Mouse (Mus musculus): ENCODE measurements at regions not wholly inside any gene's neighbourhood (a gene's known extent, or its start where the extent isn't known, plus 50 kb on each side); places are given as distances from the start of the nearest gene placed in this dataset.
A peak's percentile ranks its signal among the peaks of the same experiment; 100 is the strongest.
"Not testable (repeated sequence)": the region's sequence is repeated elsewhere in the genome, so short reads cannot be mapped to it uniquely, and the experiment has no call there.

DNA sequence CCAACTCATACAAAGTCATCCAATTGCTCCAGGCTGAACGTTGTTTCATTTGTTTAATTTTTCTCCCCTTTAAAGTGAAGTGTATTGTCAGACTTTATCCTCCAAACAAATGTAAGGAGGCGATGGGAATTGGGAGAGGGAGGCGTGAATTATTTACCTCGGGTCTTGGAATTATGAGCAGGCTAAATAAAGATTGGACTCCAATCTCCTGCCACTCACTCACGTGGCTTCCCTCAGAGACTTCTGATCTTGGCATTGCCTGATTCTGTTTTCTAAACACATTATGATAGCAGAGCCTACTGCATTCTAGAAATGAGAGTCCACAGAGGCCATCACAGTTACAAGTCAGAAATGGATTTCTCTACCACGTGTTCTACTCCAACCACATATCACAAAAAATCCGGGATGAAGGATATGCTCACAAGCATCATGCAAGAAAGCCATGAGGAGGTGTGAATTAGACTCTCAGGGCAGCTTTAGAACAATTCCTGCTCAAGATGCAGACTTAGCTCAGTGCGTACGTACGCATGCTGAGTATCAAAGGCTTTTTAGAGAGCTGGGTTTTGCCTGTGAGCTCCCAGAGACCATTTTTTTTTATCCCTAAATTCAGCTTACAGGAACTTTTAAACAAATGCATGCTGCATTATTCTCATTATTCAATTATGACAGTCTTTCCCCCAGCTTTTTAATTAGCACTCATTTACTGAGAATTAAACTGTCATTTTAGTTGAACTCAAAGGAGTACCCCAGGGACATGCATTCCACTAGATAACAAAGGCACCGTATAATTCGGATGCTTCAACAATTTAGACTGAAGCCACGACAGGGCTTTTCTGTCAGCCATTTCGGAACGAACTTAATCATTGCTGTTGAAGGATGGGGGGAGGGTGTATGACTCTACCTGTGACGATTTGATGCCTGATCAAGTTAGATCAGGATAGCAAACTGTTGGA is 269.2 kb upstream of the Ubash3b start:
- no peak for ATAC-seq (replicated peaks; ENCODE audit: low FRiP score)
- H3K9ac ChIP-seq: no peak overlapping the region
- H3K27ac ChIP-seq: no peak overlapping the region
- no peak overlapping the region for H3K4me2 ChIP-seq
- no peaks in the 10 kb centered on the region for H3K9me3 ChIP-seq (replicated peaks)
- H3K27me3 ChIP-seq: no peaks in the 10 kb centered on the region
- no peak overlapping the region for H3K4me3 ChIP-seq (replicated peaks)
- H3K36me3 ChIP-seq: no peaks in the 10 kb centered on the region
- no peaks in the 10 kb centered on the region for H3K4me1 ChIP-seq
- 82% methylated on average over 16 of the region's 16 CpGs for WGBS

DNA sequence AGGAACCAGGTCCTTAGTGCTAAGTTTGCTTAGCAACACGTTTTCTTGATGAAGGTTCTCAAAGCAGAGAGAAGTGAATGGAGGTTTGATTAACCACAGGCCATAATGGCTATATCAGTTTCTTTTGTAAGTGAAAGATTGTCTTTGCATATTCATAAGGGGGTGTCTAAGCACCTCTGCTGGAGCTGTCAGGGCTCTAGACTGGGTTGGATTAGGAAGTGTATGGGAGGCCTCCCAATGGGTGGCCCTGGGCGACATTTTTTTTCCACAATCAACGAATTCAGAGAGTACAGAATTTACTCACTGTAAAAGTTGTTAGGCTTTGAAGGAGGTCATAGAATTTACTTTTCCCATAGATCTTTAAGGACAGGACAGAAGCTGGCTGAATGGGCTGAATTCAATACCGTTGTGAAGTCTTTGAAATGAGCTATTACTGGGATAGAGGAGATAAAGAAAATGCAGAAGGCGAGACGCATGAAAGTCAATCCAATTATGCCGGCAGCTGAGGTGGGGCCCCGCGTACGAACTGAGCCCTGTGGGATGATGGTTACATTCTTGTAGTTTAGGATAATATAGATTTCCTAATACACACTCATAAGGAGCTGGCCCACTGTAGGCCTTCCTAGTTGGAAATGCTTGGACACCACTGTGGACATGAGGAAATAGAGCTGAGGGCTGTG is 268.4 kb upstream of the Ubash3b start:
- 82% methylated on average over 10 of the region's 10 CpGs for WGBS
- ATAC-seq (replicated peaks; ENCODE audit: low FRiP score): no peak
- Histone ChIP-seq H3K4me2 (no peak overlapping the region), H3K36me3 (no peaks in the 10 kb centered on the region), H3K9me3 (replicated peaks) (no peaks in the 10 kb centered on the region), H3K27me3 (no peaks in the 10 kb centered on the region), H3K4me3 (replicated peaks) (no peak overlapping the region), H3K9ac (no peak overlapping the region), H3K27ac (no peak overlapping the region), H3K4me1 (no peaks in the 10 kb centered on the region)

GRCm38 (mm10) chr9:41429236-41429635 is 267.7 kb upstream of the Ubash3b start:
- Histone ChIP-seq H3K36me3 (no peaks in the 10 kb centered on the region), H3K27ac (no peak overlapping the region), H3K4me1 (no peaks in the 10 kb centered on the region), H3K4me3 (replicated peaks) (no peak overlapping the region), H3K27me3 (no peaks in the 10 kb centered on the region), H3K9me3 (replicated peaks) (no peaks in the 10 kb centered on the region), H3K4me2 (no peak overlapping the region), H3K9ac (no peak overlapping the region)
- no peak for ATAC-seq (replicated peaks; ENCODE audit: low FRiP score)
- WGBS: 85% methylated on average over 4 of the region's 4 CpGs

- no peaks in the 10 kb centered on the region for H3K4me1 ChIP-seq
- H3K27ac ChIP-seq: no peak overlapping the region
- H3K9ac ChIP-seq: no peak overlapping the region
- no peaks in the 10 kb centered on the region for H3K9me3 ChIP-seq (replicated peaks)
- no peaks in the 10 kb centered on the region for H3K36me3 ChIP-seq
- H3K4me2 ChIP-seq: no peak overlapping the region
- no peak for ATAC-seq (replicated peaks; ENCODE audit: low FRiP score)
- H3K27me3 ChIP-seq: no peaks in the 10 kb centered on the region
- no peak overlapping the region for H3K4me3 ChIP-seq (replicated peaks)
- 89% methylated on average over 7 of the region's 7 CpGs for WGBS
Measured at GRCm38 (mm10) chr9:41426698-41427097, 265.2 kb upstream of the Ubash3b start.

DNA sequence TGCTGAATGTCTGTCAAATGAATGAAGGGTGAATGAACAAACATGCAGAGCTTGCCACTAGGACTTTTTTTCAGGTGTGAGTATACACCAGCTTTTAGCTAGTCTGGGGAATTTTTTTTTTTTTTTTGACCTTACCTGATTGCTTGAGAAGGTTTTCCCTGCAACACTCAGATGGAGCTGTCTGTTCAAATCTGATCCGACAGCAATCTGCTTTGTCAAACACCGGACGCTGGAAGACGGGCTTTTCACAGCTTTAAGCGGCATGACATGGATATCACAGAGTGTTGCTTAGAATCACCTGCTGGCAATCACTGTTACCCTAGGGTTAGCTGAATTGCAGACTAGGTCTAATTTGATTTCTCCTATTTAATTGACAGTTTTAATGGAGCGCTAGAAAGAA is 263.7 kb upstream of the Ubash3b start:
- H3K4me3 ChIP-seq (replicated peaks): no peak overlapping the region
- H3K9ac ChIP-seq: no peak overlapping the region
- H3K27ac ChIP-seq: no peak overlapping the region
- no peaks in the 10 kb centered on the region for H3K36me3 ChIP-seq
- ATAC-seq (replicated peaks; ENCODE audit: low FRiP score): no peak
- WGBS: 92% methylated on average over 6 of the region's 6 CpGs
- H3K4me1 ChIP-seq: no peaks in the 10 kb centered on the region
- H3K4me2 ChIP-seq: no peak overlapping the region
- no peaks in the 10 kb centered on the region for H3K27me3 ChIP-seq
- H3K9me3 ChIP-seq (replicated peaks): no peaks in the 10 kb centered on the region

DNA sequence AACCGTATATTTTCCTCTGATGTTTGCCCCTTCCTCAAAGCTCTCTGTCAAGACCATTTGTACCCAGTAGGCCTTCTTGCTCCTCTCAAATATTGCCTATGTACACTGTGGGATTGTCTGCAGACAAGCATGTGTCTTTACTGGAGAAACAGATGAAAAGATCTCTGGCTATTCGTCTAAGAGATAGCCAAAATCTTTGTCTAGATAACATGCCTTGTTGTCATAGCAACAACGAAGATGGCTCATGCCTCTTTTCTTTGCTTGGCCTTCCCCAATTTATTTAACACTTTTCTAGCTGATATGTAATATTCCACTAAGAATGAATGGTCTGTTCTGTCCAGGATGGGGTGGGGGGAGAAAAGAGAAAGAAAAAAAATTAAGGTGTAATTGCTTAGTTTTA is 252.3 kb upstream of the Ubash3b start:
- H3K9me3 ChIP-seq (replicated peaks): no peaks in the 10 kb centered on the region
- no peaks in the 10 kb centered on the region for H3K27me3 ChIP-seq
- no peaks in the 10 kb centered on the region for H3K36me3 ChIP-seq
- no peak overlapping the region for H3K4me2 ChIP-seq
- H3K27ac ChIP-seq: no peak overlapping the region
- ATAC-seq (replicated peaks; ENCODE audit: low FRiP score): no peak
- no peak overlapping the region for H3K9ac ChIP-seq
- peaks cover 10% of the 10 kb centered on the region for H3K4me1 ChIP-seq
- no peak overlapping the region for H3K4me3 ChIP-seq (replicated peaks)
- WGBS: 81% methylated on average over 3 of the region's 3 CpGs

- not testable (repeated sequence) for H3K27ac ChIP-seq; H3K27me3 ChIP-seq; H3K36me3 ChIP-seq; H3K9ac ChIP-seq; H3K4me3 ChIP-seq (replicated peaks); H3K9me3 ChIP-seq (replicated peaks); H3K4me2 ChIP-seq; ATAC-seq (replicated peaks; ENCODE audit: low FRiP score)
- H3K4me1 ChIP-seq: peaks cover 13% of the 10 kb centered on the region
Measured at GRCm38 (mm10) chr9:41413091-41413490, 251.6 kb upstream of the Ubash3b start.

DNA sequence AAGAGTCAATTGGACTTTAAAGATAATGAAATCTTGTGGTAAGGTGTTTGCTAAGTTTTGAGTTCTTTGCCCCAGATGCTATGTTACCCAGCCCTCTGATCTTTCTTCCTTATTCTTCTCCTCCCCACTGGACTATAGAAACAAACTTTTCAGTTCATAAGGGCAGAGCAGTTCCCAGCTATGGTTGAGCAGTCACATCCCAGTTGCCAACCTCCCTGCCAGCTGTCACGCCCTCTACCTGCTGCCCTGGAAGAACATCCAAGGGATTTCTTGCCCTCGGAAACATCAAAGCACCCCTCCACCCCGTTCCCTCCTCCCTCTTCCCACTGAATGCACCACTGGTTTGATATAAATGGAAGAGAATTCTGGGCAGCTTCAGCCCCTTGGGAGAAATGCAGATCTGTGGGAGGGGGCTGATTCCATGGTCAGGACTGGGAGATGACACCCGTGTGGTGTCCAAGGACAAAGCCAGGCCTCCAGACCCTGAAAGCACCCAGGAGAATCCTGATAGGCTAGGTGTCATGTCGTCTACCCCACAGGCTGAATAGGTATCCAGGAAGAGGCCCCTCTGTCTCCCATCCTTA is 250.8 kb upstream of the Ubash3b start:
- H3K9me3 ChIP-seq (replicated peaks): no peaks in the 10 kb centered on the region
- no peak overlapping the region for H3K4me2 ChIP-seq
- 23% methylated on average over 5 of the region's 5 CpGs for WGBS
- H3K36me3 ChIP-seq: no peaks in the 10 kb centered on the region
- no peak overlapping the region for H3K4me3 ChIP-seq (replicated peaks)
- peak; percentile 88 for ATAC-seq (replicated peaks; ENCODE audit: low FRiP score)
- H3K9ac ChIP-seq: no peak overlapping the region
- H3K27me3 ChIP-seq: no peaks in the 10 kb centered on the region
- H3K4me1 ChIP-seq: peaks cover 17% of the 10 kb centered on the region
- H3K27ac ChIP-seq: peak overlapping the region; percentile 54

DNA sequence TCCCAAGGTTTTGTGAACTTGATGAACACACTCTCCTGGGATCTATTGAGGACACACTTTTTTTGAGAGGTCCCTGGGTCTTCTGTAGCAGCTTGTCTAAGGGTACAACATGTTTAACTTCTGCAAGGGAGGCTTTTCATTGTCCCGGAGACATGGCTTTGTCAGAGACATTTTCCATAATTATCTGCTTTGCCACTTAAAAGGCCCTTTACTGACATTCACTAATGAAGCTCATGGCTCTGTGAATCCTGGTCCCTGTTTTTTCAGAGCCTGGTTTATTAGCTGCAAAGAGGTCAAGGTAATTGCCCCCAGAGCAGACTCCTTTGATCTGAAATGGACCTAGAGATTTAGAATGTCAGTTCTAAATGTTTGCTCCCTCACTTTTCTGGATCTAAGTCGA is 246.8 kb upstream of the Ubash3b start:
- no peak for ATAC-seq (replicated peaks; ENCODE audit: low FRiP score)
- Histone ChIP-seq H3K27ac (no peak overlapping the region), H3K4me2 (no peak overlapping the region), H3K4me1 (peaks cover 17% of the 10 kb centered on the region), H3K9me3 (replicated peaks) (no peaks in the 10 kb centered on the region), H3K36me3 (no peaks in the 10 kb centered on the region), H3K27me3 (no peaks in the 10 kb centered on the region), H3K9ac (no peak overlapping the region), H3K4me3 (replicated peaks) (no peak overlapping the region)
- WGBS: 11% methylated on average over 2 of the region's 2 CpGs

GRCm38 (mm10) chr9:41407078-41407477 is 245.6 kb upstream of the Ubash3b start:
- no peak overlapping the region for H3K4me2 ChIP-seq
- no peak for ATAC-seq (replicated peaks; ENCODE audit: low FRiP score)
- no peaks in the 10 kb centered on the region for H3K36me3 ChIP-seq
- H3K27ac ChIP-seq: no peak overlapping the region
- WGBS: 83% methylated on average over 2 of the region's 2 CpGs
- no peaks in the 10 kb centered on the region for H3K9me3 ChIP-seq (replicated peaks)
- H3K4me3 ChIP-seq (replicated peaks): no peak overlapping the region
- H3K4me1 ChIP-seq: peaks cover 11% of the 10 kb centered on the region
- H3K27me3 ChIP-seq: no peaks in the 10 kb centered on the region
- H3K9ac ChIP-seq: no peak overlapping the region

DNA sequence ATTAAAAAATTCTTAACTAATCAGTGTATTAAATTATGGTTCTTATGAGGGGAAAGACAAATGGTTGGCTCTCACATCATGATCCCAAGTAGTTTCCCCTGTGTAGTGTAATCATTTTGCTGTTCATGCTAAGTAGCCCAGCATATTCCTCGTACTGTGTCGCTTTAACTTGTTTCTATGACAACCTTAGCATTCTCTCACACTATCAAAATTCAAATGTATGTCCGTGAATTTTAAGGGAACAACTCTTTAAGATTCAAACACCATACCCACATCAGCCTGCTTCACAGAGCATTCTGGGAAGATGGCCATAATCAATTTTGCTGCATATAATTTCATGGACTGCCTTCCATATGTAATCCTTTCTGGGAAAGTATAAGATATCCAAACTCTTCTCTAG is 241.4 kb upstream of the Ubash3b start:
- Histone ChIP-seq H3K27ac (no peak overlapping the region), H3K9ac (no peak overlapping the region), H3K9me3 (replicated peaks) (no peaks in the 10 kb centered on the region), H3K36me3 (no peaks in the 10 kb centered on the region), H3K4me1 (peaks cover 2% of the 10 kb centered on the region; the same call in 1 of the 2 replicates), H3K27me3 (no peaks in the 10 kb centered on the region), H3K4me3 (replicated peaks) (no peak overlapping the region), H3K4me2 (no peak overlapping the region)
- WGBS: 85% methylated on average over 3 of the region's 3 CpGs
- no peak for ATAC-seq (replicated peaks; ENCODE audit: low FRiP score)

DNA sequence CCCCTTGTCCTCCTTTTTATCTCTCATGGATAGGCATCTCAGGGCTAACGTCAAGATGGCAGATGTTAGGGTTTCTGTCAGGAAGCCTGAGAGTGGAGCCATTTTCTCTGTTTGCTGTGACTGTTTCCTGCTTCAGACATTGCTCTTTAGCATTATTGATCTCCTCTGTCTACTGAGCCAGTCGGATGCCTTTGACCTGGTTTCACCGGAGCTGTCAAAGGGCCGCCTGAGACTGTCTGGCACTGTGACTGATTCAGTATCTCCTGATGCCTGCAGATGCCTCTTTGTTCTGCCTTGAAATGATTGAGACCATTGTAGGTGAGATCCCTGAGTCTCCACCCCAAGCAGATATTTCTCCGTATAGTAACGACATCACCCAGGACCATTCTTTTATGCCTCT is 239.5 kb upstream of the Ubash3b start:
- no peaks in the 10 kb centered on the region for H3K4me1 ChIP-seq
- H3K4me3 ChIP-seq (replicated peaks): no peak overlapping the region
- H3K36me3 ChIP-seq: no peaks in the 10 kb centered on the region
- no peak overlapping the region for H3K27ac ChIP-seq
- H3K4me2 ChIP-seq: no peak overlapping the region
- no peak overlapping the region for H3K9ac ChIP-seq
- H3K9me3 ChIP-seq (replicated peaks): no peaks in the 10 kb centered on the region
- 91% methylated on average over 6 of the region's 6 CpGs for WGBS
- no peak for ATAC-seq (replicated peaks; ENCODE audit: low FRiP score)
- H3K27me3 ChIP-seq: no peaks in the 10 kb centered on the region

Measured in kidney, embryonic 15.5 days (tissue).